Mouse (Mus musculus): ENCODE measurements around the gene Farsa. TPM values are rescaled to one million over a fixed set of nuclear protein-coding genes. Genes with fewer than 3 reads are reported as not detected.

Gene Farsa
- polyA plus RNA-seq (2014; fragmentation: Nextera tagmentation; extraction: Ambion mirVana): 112 and 120 TPM in 2 replicates

DNA sequence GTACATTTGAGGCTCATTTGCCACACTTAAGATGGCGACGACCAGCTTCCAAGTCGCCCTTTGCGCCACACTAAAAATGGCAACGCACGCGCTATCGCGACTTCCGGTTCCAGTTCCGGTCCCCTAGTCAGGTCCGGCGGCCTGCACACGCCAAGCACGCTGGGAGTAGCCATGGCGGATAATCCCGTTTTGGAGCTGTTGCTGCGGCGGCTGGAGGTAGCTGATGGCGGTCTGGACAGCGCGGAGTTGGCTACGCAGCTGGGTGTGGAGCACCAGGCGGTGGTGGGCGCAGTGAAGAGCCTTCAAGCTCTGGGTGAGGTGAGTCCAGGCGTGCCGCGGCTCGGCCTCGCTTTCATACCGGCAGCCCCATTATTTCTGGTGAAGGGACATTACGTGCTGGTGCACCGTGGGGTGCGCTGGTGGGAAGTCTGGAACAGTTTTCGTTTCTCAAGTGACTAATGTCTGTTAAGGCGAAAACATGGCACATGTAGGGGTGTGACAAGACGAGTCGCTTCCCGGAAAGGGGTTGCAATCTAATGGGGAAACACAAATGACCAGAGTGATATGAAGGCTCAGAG, at the start of gene Farsa:
Gene Farsa (plus strand): TSS at position 126 of the 578 bp plus-strand sequence.
- WGBS: under 1% methylated on average over 39 of the region's 39 CpGs
- Histone ChIP-seq H3K4me2 (ENCODE audit: low read depth, low read length, severe bottlenecking) (peak within 1 kb of the TSS; percentile 70), H3K27ac (ENCODE audit: low read depth, low read length) (no peak within 1 kb of the TSS), H3K36me3 (ENCODE audit: control insufficient read depth, insufficient read depth, low read length) (peaks cover 11% of the 10 kb centered on the region; the same call in 1 of the 2 replicates), H3K4me1 (replicated peaks; ENCODE audit: control insufficient read depth, insufficient read depth, low read length) (no peaks in the 10 kb centered on the region; the same call in 1 of the 2 replicates), H3K4me3 (ENCODE audit: low read depth, low read length) (peak within 1 kb of the TSS; percentile 86), H3K27me3 (ENCODE audit: control insufficient read depth, insufficient read depth, low read length) (no peaks in the 10 kb centered on the region), H3K9me3 (ENCODE audit: control insufficient read depth, low read length) (no peaks in the 10 kb centered on the region), H3K9ac (ENCODE audit: low read length) (peak within 1 kb of the TSS; percentile 68)
- peak; percentile 91 for ATAC-seq (replicated peaks; ENCODE audit: low FRiP score)
- peak; percentile 94 for DNase-seq (ENCODE audit: low spot score)

DNA sequence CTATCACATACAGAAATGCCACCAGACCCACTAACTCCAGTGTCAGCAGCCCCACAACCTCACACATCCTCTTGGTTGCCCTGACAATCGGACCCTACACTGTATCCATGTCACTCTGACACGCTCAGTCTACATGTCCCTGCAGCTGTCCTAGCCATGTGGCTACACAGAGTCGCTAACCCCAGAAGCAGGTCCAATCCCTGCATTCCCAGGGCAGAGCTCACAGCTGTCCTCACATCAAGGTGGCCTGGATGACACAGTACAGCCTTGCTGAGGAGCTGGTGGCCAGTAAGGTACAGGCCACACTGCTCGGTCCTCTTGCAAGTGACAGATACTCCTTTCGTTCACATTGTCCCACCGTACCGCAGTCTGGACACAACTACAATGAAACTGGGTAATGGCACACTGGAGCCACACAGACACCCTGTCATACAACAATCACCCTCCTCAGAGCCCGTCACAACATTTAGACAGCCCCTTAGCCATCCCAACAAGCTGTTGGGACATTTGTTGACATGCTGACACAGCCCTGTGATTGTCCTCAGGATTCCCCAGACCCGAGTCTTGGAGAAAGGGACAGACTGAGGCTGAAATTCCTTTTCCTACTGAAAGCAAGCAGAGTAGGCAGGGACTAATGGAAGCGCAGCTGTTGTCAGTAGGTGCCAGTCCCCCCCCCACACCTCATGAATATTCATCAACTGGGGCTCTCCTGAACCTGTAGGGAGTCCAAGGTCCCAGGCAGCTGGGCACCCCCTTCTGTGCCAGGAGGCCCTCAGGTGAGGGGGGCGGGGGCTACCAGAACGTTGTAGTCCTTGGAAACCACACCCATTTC, 47.5 kb upstream of the Farsa start:
- Histone ChIP-seq H3K4me3 (ENCODE audit: low read depth, low read length) (no peak overlapping the region), H3K4me2 (ENCODE audit: low read depth, low read length, severe bottlenecking) (no peak overlapping the region), H3K9ac (ENCODE audit: low read length) (no peak overlapping the region), H3K9me3 (ENCODE audit: control insufficient read depth, low read length) (peaks cover 4% of the 10 kb centered on the region), H3K36me3 (ENCODE audit: control insufficient read depth, insufficient read depth, low read length) (no peaks in the 10 kb centered on the region), H3K27ac (ENCODE audit: low read depth, low read length) (no peak overlapping the region), H3K4me1 (replicated peaks; ENCODE audit: control insufficient read depth, insufficient read depth, low read length) (peaks cover 12% of the 10 kb centered on the region), H3K27me3 (ENCODE audit: control insufficient read depth, insufficient read depth, low read length) (peaks cover 22% of the 10 kb centered on the region)
- WGBS: 55% methylated on average over 12 of the region's 12 CpGs
- ATAC-seq (replicated peaks; ENCODE audit: low FRiP score) (0 out of 2 replicates have a peak, but pooled peaks have one; percentile 15), DNase-seq (ENCODE audit: low spot score) (no peak)

DNA sequence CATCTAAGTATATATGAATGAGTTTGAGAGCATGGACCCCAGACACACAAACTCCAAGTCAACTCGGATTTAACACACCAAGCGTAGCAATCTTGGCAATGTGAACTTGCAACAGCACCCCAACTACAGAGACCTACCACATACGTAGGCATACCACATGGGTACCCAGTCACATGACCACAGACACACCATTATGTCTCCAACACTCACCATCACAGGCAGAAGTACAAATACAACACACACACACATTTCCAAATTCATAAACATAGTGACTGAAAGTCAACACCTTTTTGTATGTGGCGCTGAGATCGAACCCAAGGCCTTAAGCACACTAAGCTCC, 46.9 kb upstream of the Farsa start:
- Histone ChIP-seq H3K4me3 (ENCODE audit: low read depth, low read length) (no peak overlapping the region), H3K9me3 (ENCODE audit: control insufficient read depth, low read length) (peaks cover 4% of the 10 kb centered on the region), H3K4me1 (replicated peaks; ENCODE audit: control insufficient read depth, insufficient read depth, low read length) (peaks cover 17% of the 10 kb centered on the region), H3K27ac (ENCODE audit: low read depth, low read length) (no peak overlapping the region), H3K4me2 (ENCODE audit: low read depth, low read length, severe bottlenecking) (no peak overlapping the region), H3K9ac (ENCODE audit: low read length) (no peak overlapping the region), H3K27me3 (ENCODE audit: control insufficient read depth, insufficient read depth, low read length) (peaks cover 20% of the 10 kb centered on the region), H3K36me3 (ENCODE audit: control insufficient read depth, insufficient read depth, low read length) (no peaks in the 10 kb centered on the region)
- ATAC-seq (replicated peaks; ENCODE audit: low FRiP score): no peak
- 73% methylated on average over 5 of the region's 5 CpGs for WGBS
- no peak for DNase-seq (ENCODE audit: low spot score)

DNA sequence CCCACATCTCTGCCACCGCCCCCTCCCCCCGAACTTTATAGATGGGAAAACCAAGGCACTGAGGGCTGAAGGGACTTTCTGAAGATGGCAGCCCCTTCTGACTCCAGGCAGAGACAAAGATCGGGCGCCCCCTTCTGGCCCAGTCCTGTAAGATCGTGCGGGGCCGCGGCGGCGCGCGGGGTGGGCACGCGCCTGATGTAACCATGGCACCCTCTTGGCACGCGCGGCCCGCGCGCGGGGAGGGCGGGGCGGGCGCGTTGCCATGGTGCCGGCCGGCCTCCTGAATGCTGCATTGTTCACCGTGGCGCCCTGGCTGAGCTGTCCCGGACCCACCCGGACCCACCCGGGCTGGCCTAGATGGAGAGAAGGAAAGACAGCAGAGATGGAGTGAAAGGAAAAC, 45.9 kb upstream of the Farsa start:
- Histone ChIP-seq H3K9ac (ENCODE audit: low read length) (peak overlapping the region; percentile 49), H3K4me3 (ENCODE audit: low read depth, low read length) (peak overlapping the region; percentile 4; the same call in 1 of the 2 replicates), H3K9me3 (ENCODE audit: control insufficient read depth, low read length) (peaks cover 3% of the 10 kb centered on the region), H3K4me1 (replicated peaks; ENCODE audit: control insufficient read depth, insufficient read depth, low read length) (peaks cover 21% of the 10 kb centered on the region), H3K27me3 (ENCODE audit: control insufficient read depth, insufficient read depth, low read length) (peaks cover 17% of the 10 kb centered on the region), H3K27ac (ENCODE audit: low read depth, low read length) (peak overlapping the region; percentile 37; the same call in 1 of the 2 replicates), H3K36me3 (ENCODE audit: control insufficient read depth, insufficient read depth, low read length) (no peaks in the 10 kb centered on the region), H3K4me2 (ENCODE audit: low read depth, low read length, severe bottlenecking) (peak overlapping the region; percentile 52; the same call in 1 of the 2 replicates)
- WGBS: under 1% methylated on average over 32 of the region's 32 CpGs
- DNase-seq (ENCODE audit: low spot score) (peak; percentile 99), ATAC-seq (replicated peaks; ENCODE audit: low FRiP score) (peak; percentile 89)

DNA sequence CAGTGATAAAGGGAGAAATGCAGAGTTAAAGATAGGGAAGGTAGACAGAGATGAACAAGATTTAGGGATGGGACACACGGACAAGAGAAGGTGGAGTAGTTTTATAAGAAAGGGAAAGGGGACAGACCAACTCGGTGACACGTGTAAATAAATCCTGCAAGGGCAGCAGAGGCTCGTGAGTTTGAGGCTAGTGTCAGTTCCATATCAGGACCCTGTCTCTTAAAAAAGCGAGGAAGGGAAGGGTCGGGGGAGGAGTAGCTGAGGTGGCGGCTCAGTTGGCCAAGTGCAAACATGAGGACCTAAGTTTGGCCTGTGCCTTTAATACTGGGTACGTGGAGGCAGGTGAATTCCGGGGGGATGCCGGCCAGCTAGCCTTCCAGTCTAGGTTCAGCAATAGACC, 45.5 kb upstream of the Farsa start:
- no peak for DNase-seq (ENCODE audit: low spot score)
- H3K9me3 ChIP-seq (ENCODE audit: control insufficient read depth, low read length): no peaks in the 10 kb centered on the region
- peaks cover 17% of the 10 kb centered on the region for H3K27me3 ChIP-seq (ENCODE audit: control insufficient read depth, insufficient read depth, low read length)
- peak overlapping the region; percentile 52; the same call in 1 of the 2 replicates for H3K4me2 ChIP-seq (ENCODE audit: low read depth, low read length, severe bottlenecking)
- peak overlapping the region; percentile 37; the same call in 1 of the 2 replicates for H3K27ac ChIP-seq (ENCODE audit: low read depth, low read length)
- peak overlapping the region; percentile 4; the same call in 1 of the 2 replicates for H3K4me3 ChIP-seq (ENCODE audit: low read depth, low read length)
- H3K36me3 ChIP-seq (ENCODE audit: control insufficient read depth, insufficient read depth, low read length): no peaks in the 10 kb centered on the region
- peaks cover 21% of the 10 kb centered on the region for H3K4me1 ChIP-seq (replicated peaks; ENCODE audit: control insufficient read depth, insufficient read depth, low read length)
- peak overlapping the region; percentile 49 for H3K9ac ChIP-seq (ENCODE audit: low read length)
- WGBS: 16% methylated on average over 10 of the region's 10 CpGs
- 0 out of 2 replicates have a peak, but pooled peaks have one; percentile 2 for ATAC-seq (replicated peaks; ENCODE audit: low FRiP score)

DNA sequence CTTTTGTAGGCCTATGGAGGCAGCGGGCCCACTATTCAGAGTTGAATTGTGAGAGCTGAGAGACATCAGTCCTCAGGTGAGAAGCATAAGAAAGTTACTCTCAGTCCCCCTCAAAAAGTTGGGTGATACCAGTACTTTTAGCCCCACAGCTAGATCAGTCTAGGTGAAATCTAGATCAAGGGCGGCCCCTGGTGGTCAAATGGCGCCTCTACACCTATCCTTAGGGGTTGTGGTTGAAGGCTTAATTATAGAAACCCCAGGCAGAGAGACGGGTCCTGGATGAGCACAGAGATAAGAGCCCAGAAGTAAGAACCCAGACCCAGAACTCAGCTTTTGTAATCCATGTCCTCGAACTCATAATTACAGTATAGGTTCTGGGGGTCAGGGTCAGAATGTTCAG, 43.7 kb upstream of the Farsa start:
- no peak overlapping the region for H3K27ac ChIP-seq (ENCODE audit: low read depth, low read length)
- no peak for ATAC-seq (replicated peaks; ENCODE audit: low FRiP score)
- peak; percentile 88 for DNase-seq (ENCODE audit: low spot score)
- H3K4me3 ChIP-seq (ENCODE audit: low read depth, low read length): no peak overlapping the region
- no peaks in the 10 kb centered on the region for H3K36me3 ChIP-seq (ENCODE audit: control insufficient read depth, insufficient read depth, low read length)
- 3% methylated on average over 5 of the region's 5 CpGs for WGBS
- H3K4me2 ChIP-seq (ENCODE audit: low read depth, low read length, severe bottlenecking): no peak overlapping the region
- no peak overlapping the region for H3K9ac ChIP-seq (ENCODE audit: low read length)
- H3K4me1 ChIP-seq (replicated peaks; ENCODE audit: control insufficient read depth, insufficient read depth, low read length): peaks cover 21% of the 10 kb centered on the region
- H3K9me3 ChIP-seq (ENCODE audit: control insufficient read depth, low read length): no peaks in the 10 kb centered on the region
- peaks cover 17% of the 10 kb centered on the region for H3K27me3 ChIP-seq (ENCODE audit: control insufficient read depth, insufficient read depth, low read length)

DNA sequence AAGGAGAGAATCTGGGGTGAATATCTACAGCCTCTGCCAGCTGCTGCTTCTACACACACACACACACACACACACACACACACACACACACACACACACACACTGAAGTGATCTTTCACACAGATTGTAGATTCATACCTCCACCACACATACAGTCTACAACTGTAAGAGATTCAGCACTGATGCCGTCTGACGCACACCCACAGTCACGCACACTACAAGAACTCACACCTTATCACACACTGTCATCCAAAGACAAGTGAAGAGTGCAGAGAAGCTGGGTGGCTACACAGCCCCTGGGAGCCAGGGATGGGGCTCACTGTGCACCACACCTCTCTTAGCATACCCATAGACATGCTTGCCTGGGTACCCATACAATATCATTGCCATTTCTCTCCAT, 43.0 kb upstream of the Farsa start:
- H3K4me1 ChIP-seq (replicated peaks; ENCODE audit: control insufficient read depth, insufficient read depth, low read length): peaks cover 21% of the 10 kb centered on the region
- no peak overlapping the region for H3K4me2 ChIP-seq (ENCODE audit: low read depth, low read length, severe bottlenecking)
- H3K4me3 ChIP-seq (ENCODE audit: low read depth, low read length): no peak overlapping the region
- H3K27me3 ChIP-seq (ENCODE audit: control insufficient read depth, insufficient read depth, low read length): peaks cover 12% of the 10 kb centered on the region
- no peak for DNase-seq (ENCODE audit: low spot score)
- no peak overlapping the region for H3K27ac ChIP-seq (ENCODE audit: low read depth, low read length)
- H3K9ac ChIP-seq (ENCODE audit: low read length): no peak overlapping the region; the same call in 1 of the 2 replicates
- whole genome bisulfite sequencing: 96% methylated on average over 3 of the region's 3 CpGs
- no peak for ATAC-seq (replicated peaks; ENCODE audit: low FRiP score)
- no peaks in the 10 kb centered on the region for H3K9me3 ChIP-seq (ENCODE audit: control insufficient read depth, low read length)
- no peaks in the 10 kb centered on the region for H3K36me3 ChIP-seq (ENCODE audit: control insufficient read depth, insufficient read depth, low read length)

DNA sequence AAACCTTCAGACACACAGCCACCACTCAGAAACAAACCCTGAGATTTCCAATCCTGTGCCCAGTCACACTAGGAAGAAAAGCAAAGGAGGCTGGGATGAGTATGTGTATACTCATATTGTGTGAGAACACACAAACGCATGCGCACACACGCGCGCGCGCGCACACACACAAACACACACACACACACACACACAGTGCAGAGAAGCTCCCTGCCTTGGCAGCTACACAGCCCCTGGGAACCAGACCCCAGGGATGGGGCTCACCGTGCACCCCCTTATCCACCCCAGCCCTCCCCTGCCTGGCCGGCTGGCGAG, 42.6 kb upstream of the Farsa start:
- no peak overlapping the region for H3K4me3 ChIP-seq (ENCODE audit: low read depth, low read length)
- peaks cover 19% of the 10 kb centered on the region for H3K4me1 ChIP-seq (replicated peaks; ENCODE audit: control insufficient read depth, insufficient read depth, low read length)
- H3K27me3 ChIP-seq (ENCODE audit: control insufficient read depth, insufficient read depth, low read length): peaks cover 12% of the 10 kb centered on the region
- no peaks in the 10 kb centered on the region for H3K36me3 ChIP-seq (ENCODE audit: control insufficient read depth, insufficient read depth, low read length)
- 90% methylated on average over 11 of the region's 11 CpGs for WGBS
- no peak overlapping the region; the same call in 1 of the 2 replicates for H3K9ac ChIP-seq (ENCODE audit: low read length)
- no peak for ATAC-seq (replicated peaks; ENCODE audit: low FRiP score)
- no peaks in the 10 kb centered on the region for H3K9me3 ChIP-seq (ENCODE audit: control insufficient read depth, low read length)
- no peak for DNase-seq (ENCODE audit: low spot score)
- H3K27ac ChIP-seq (ENCODE audit: low read depth, low read length): no peak overlapping the region
- no peak overlapping the region for H3K4me2 ChIP-seq (ENCODE audit: low read depth, low read length, severe bottlenecking)
